Mouse (Mus musculus) inflammation-experienced regulatory T-cells, adult 16 weeks (primary cell): Measurements from ENCODE around the gene Dcdc2b. TPM values are rescaled to one million over a fixed set of nuclear protein-coding genes. Genes with fewer than 3 reads are reported as not detected.

Experiments used
- polyA plus RNA-seq: library from polyadenylated mRNA; unstranded; fragments of 100-300 nt; shearing (Covaris generic); gene quantifications from one replicate; pipeline ENCODE4 v1.2.1, GENCODE M21; 2017

Gene Dcdc2b
- 9.3 TPM for polyA plus RNA-seq

DNA sequence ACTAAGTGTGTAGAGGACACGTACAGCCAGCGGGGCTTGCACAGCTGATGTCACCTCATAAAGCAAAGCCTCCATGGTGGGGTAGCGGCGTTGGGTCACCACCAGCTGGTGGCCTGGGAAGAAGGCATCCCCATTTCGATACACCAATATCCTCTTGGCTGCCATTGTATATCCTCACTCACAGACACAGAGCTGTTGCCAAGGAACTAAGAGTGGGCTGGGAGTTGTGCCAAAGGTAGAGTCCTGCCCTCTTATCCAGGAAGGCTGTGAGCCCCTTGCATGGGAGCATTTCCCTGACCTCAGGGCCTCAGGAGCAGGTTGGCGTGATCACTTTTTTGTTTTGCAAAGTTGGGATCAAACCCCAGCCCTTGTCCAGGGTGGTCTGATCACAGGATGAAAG is at the start of gene Dcdc2b:
TSS of gene Dcdc2b (minus strand) at position 165 of the 400 bp plus-strand sequence.

DNA sequence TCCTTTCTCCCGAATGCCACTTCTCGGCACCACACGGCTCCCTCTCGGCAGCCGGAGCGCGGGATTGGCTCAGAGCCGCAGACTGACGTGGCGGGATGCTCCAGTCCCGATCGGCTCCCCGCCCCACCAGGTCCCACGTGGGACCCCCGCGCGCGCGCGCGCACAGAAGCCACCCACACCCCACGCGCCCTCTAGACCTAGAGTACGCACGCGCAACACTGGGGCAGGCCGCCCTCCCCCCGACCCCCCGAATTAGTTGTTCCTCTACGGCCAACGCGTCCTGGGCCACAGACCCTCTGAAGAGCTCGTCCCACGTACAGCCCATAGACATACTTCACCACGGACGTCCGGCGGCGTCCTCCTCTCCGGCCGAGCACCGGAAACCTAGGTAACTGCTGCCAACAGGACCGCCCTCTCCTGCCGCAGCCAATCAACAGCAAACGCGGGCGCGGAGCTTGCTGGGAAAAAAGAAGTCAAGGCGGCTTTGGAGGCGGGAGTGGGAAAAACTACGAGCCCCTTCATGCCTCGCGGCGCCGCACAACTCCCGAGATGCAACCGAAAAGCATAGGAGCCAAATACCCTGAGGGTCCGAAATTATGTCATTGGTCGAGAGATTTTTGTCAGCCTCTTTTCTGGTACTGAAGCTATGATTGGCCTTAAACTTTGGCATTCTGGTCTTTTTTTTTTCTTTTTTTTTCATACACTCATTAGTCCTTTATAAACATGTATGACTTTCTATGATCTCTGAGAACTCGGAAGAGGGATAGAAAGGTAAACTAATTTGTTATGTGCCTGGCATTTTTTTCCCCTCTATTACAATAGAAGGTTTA is 26.8 kb upstream of the Dcdc2b start, which contains the start of gene Txlna:
TSS of gene Txlna (minus strand) at position 428 of the 830 bp plus-strand sequence.

DNA sequence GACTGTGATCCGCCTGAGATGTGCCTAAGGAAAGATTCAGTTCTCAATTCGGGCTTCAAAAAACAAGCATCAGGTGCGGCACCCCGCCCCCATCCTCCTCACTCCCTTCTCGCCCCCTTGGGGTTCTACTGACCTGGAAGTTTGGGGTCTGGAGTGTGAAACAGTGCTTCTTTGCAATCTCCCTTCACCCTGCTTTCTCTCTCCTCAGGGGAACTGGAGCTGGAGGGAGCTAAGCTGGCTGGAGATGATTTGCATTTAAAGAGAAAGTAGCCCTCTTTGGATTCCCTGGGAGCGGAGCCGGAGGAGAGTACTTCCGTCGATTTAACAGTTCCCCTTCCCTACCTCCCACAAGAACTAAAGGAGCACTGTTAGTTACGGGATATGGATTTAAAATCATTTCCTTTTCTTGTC is 9.6 kb upstream of the Dcdc2b start, which contains the start of gene Ccdc28b:
TSS of gene Ccdc28b (minus strand) at position 267 of the 411 bp plus-strand sequence.

DNA sequence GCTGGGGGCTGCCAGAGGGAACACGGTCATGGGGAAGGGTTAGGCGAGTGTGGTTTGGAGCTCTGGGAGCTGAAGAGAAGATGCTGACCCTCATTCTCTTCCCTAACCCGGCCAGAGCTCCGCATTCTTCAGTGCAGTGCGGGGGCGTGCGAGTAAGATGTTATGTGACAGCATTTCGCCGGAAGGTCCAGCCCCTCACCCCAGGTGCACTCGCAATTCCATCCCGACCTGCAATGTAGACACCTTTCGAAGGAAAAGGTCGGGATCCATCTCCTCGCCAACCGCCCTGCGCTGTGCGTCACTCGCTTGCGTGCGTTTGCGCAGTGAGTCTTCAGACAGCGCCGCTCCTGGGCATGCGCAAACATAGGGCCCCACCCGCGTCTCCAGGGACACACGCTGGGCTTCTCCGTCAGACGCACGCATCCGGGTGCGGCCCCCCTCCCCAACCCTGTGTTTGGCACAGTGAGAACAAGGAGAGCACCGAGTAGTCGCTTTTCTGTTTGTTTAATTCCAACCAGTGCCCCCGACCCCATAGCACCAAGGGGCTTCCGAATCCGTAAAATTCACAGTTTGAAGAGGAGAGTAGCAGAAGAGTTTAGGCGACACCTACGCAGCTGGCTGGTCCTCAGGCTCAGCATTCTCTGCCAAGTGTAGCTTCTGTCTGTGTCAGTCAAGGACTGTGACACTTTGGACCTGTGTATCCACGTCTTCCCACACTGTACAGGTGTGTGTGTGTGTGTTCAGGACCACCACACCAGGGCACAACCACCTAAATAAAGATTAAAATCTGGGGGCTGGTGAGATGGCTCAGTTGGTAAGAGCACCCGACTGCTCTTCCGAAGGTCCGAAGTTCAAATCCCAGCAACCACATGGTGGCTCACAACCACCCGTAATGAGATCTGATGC is 5.0 kb upstream of the Dcdc2b start, which contains the start of gene Iqcc:
TSS of gene Iqcc (minus strand) at position 314 of the 906 bp plus-strand sequence.

DNA sequence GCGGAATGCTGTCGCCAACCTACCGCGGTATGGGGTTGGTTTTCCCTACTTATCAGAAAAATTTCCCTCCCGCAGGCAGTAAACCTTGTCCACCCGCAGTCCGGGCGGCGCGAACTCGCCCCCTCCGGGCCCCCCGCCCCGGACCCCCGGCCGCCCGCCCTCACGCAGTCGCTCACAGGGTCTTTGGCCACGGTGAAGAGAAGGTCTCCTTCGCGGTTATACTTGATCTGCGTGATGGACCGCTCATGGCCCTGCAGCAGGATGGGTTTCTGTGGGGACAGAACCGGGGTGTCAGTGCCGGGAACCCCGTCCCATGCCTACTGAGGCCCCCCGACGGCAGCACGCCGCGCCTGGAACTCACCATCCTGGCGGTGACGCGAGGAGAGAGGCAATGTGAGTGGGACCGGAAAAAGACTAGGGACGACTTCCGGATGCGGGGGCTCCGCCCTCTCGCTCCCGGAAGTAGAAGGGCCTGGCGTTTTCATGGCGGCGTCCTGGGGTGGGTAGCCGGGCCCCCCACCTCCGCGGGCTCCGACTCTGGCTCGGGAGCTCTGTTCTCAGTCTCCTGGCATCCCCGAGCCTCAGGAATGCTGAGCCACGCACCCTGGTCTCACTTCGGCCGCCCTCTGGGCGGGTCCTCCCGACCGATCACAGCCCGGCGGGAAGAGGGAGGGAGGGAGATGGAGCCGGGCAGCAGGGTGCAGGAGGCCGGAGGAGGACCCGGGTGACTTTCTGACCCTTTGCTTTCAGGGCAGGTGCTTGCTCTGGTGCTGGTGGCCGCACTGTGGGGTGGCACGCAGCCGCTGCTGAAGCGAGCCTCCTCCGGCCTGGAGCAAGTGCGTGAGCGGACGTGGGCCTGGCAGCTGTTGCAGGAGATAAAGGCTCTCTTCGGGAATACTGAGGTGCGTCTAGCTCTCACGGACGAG is 13.6 kb downstream of the Dcdc2b start, which contains the start of the genes Eif3i and Tmem234:
TSS of gene Eif3i (minus strand) at position 416 of the 926 bp plus-strand sequence.
TSS of gene Tmem234 (plus strand) at position 436 of the 926 bp plus-strand sequence.

DNA sequence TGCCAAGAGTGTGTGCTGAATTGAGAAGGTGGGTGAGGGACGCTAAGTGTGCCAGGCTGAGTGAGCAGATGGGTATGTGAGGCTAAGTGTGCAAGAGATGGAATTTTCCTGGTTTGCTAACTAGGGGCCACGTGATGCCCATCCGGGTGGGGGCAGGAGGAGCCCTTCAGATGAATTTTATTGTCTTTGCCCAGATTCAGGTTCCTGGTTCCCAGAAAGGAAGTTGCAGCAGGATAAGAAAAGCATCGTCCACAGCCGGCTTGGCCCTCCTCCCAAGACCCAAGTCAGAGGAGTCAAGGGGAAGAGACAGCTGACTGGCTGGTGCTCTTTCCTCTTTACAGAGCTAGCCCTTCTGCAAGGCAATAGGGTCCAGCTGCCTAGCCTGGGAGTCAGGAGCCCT is 35.6 kb downstream of the Dcdc2b start, which contains the start of gene Fam167b:
TSS of gene Fam167b (minus strand) at position 84 of the 400 bp plus-strand sequence.

DNA sequence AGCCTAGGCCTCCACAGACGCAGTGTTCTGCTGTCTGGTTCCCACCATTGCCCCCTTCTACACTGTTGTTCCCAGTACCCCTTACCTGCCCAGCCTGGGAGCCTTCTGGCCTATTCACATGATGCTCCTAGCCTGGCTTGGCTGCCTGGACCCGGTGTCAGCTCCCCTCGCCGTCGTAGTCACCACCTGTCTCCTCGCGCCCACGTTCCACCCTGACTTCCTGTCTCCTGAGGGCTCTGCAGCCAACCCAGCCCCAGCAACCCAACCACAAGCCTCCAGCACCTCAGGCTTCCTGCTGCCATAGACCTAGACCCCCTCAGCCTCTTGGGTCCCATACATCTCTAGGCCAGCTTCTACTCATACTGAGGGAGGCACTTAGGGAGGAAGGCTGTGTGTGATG is 40.6 kb downstream of the Dcdc2b start, which contains the start of gene Lck:
TSS of gene Lck (minus strand) at position 212 of the 400 bp plus-strand sequence.

Other genes with a start within 250 kb of the Dcdc2b start
- 14.4 TPM for gene Zbtb8a, start 236.1 kb downstream of the Dcdc2b start, polyA plus RNA-seq
- 0.20 TPM for gene Zbtb8b, start 173.4 kb downstream of the Dcdc2b start, polyA plus RNA-seq
- 45.1 TPM for gene Bsdc1, start 152.7 kb downstream of the Dcdc2b start, polyA plus RNA-seq
- gene Tssk3, start 123.2 kb downstream of the Dcdc2b start, polyA plus RNA-seq: not detected
- gene Fam229a, start 123.1 kb downstream of the Dcdc2b start, polyA plus RNA-seq: not detected
- gene Marcksl1, start 100.7 kb downstream of the Dcdc2b start, polyA plus RNA-seq: 13.5 TPM
- gene Hdac1, start 71.5 kb downstream of the Dcdc2b start, polyA plus RNA-seq: 379 TPM
- gene Lck, start 40.6 kb downstream of the Dcdc2b start, polyA plus RNA-seq: 1,731 TPM
- 0.98 TPM for gene Fam167b, start 35.7 kb downstream of the Dcdc2b start, polyA plus RNA-seq
- gene Eif3i, start 13.6 kb downstream of the Dcdc2b start, polyA plus RNA-seq: 188 TPM
- 244 TPM for gene Tmem234, start 13.6 kb downstream of the Dcdc2b start, polyA plus RNA-seq
- gene Iqcc, start 4.8 kb upstream of the Dcdc2b start, polyA plus RNA-seq: 46.3 TPM
- 55.1 TPM for gene Ccdc28b, start 9.7 kb upstream of the Dcdc2b start, polyA plus RNA-seq
- 96.9 TPM for gene Txlna, start 26.8 kb upstream of the Dcdc2b start, polyA plus RNA-seq
- 25.8 TPM for gene Kpna6, start 58.5 kb upstream of the Dcdc2b start, polyA plus RNA-seq
- 24.0 TPM for gene Tmem39b, start 82.6 kb upstream of the Dcdc2b start, polyA plus RNA-seq
- 49.4 TPM for gene Khdrbs1, start 128.0 kb upstream of the Dcdc2b start, polyA plus RNA-seq
- gene Ptp4a2, start 197.0 kb upstream of the Dcdc2b start, polyA plus RNA-seq: 290 TPM